Mouse (Mus musculus) heart, postnatal 0 days (tissue): ENCODE measurements around the gene Plekha4.

Experiments used
- CTCF ChIP-seq: IDR thresholded peaks from 2 replicates; pipeline ENCODE4 v1.5.1; 2016; ENCODE audit warnings: antibody characterized with exemption, control low read depth, low read depth
- EP300 ChIP-seq: IDR thresholded peaks from 2 replicates; pipeline ENCODE4 v1.6.1; 2016; ENCODE audit warnings: antibody characterized with exemption, low read depth

DNA sequence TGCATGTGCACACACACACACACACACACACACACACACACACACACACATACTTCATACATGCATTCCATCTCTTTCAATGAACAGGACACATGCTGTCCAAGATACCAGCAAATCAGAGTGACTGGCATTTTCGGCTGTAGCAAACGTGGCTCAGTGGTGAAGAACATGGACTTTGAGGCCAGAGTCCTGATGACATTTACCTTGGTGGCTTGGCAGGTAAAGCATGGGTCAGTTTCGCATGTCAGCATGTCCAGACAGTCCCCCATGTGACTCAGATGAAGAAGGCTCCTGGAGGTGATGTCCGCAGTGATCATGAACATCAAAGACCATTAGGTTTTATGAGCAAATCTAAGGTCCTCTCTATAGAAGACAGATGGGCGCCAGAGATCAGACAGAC is 70.9 kb downstream of the Plekha4 start:
- no peak for TF ChIP-seq CTCF
- TF ChIP-seq EP300, result no peak
